Mouse (Mus musculus) adrenal gland, postnatal 36 days (tissue): Measurements from ENCODE around the gene Rnf41. TPM values are rescaled to one million over a fixed set of nuclear protein-coding genes. Genes with fewer than 3 reads are reported as not detected.

Source experiments
- DNase-seq, 2 experiments: peaks; one replicate each; pipeline ENCODE4 v3.0.0; 2021; ENCODE audit warnings: mixed read lengths in 1 of 2
- total RNA-seq, 2 experiments: library from RNA; stranded (reverse); gene quantifications; 2 replicates each; pipeline ENCODE4 v1.2.3; 2021

Gene Rnf41
- total RNA-seq, 2 experiments from 2014 or later, result 44.4 to 45.9 TPM

DNA sequence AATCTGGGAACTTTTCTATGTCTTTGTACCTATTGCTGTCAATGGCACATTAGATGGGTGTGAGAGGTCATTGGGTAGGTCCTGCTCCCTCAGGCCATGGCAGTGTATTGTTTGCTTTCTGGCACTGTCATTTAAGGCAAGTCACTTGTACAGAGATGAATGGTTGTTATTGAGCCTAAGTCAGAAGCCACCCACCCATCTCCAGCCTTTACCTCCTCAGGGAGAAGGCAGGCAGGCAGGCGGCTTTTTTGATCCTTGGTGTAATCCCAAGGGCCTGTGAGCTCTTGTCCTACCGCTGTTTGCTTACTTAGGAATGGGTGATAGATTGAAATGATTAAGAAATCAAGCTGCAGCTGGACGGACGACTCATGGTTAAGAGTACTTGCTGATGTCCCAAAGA is 18.0 kb downstream of the Rnf41 start:
- DNase-seq, result no peak

DNA sequence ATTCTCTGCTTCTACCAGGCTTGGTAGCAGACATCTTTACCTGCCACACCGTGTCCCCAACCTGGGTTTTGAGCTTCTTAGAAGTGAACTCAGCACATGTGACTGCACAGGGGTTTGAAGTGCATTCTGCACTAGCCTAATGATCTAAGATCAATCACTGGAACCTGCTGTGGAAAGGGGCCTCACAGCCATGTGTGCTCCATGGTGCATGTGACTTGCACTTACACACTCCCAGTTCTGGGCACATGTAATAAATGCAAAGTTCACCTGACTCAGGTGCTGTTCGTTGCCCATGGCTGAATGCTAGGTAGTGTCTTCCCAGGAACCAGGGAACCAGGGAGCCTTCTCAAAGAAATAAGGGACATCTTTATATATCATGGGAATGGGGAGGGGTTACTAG is 22.0 kb downstream of the Rnf41 start:
- no peak for DNase-seq

DNA sequence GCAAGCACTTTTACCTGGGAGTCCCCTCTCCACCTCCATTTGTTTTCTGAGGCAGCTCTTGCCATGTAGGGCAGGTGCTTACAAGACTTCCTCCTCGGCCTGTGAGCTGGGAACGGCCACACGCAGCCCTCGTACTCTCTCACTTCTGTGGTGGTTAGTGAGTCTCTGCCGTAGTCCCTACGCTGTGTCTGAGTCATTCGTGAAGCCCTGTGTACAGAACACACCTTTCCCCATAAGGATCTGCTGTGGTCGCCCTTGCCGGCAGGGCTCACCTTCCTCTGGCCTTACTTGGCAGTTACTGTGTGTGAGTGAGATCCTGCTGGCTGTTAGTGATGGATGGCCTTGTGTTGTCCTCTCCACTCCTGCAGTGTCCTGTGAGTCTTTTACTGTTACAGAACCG is 23.2 kb downstream of the Rnf41 start:
- DNase-seq, result no peak

DNA sequence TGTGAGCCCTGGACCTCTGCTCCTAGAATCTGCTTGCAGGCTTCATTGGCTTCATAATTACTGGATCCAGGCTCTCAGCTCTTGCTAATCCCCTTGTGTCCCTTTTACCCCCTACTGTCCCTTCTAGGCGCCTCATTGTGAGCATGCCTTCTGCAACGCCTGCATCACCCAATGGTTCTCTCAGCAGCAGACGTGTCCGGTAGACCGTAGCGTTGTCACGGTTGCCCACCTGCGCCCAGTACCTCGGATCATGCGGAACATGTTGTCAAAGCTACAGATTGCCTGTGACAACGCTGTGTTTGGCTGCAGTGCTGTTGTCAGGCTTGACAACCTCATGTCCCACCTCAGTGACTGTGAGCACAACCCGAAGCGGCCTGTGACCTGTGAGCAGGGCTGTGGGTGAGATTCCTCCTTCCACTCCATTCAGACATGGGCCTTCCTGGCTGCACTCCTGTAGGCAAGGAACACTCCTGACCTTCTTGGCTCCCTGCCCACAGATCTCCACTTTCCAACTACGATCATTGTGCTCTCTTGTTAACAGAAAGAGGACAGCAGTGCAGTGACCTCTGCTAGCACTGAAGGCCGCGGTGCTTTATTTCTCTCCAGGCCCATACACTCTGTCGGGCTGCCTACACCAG is 23.8 kb downstream of the Rnf41 start:
- peak; percentile 83 to 87 for DNase-seq

DNA sequence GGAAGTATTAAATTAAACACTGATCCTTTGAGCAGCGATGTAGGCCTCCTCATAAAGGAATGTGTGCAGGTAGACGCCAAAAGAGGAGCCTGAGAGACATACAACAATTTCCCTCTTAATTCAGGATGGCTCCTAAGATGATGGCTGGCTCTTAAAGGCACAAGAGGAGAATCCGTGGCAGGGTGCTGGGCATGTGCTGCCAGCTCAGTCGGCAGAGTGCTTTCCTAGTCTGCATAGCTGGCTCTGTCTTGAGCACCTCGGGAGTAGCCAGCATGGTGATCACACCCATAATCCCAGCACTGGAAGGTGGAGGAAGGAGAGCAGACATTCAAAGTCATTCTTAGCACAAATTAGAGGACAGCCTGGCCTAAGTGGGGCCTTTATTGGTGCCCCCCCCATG is 24.4 kb downstream of the Rnf41 start:
- no peak for DNase-seq

DNA sequence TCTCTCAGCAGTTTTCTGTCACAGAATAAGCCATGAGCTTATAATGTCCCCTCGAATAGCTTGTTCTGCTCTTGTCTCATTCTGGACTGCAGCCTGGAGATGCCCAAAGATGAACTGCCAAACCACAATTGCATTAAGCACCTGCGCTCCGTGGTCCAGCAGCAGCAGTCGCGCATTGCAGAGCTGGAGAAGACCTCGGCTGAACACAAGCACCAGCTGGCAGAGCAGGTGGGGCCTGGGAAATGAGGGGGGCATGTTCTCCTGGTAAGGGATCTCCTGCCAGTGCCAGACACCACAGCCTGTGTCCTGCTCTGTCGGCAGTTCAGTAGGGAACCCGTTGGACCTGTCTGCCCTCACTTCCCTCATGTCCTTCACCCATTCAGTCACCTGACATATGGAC is 24.9 kb downstream of the Rnf41 start:
- no peak for DNase-seq

GRCm38 (mm10) chr10:128438675-128439279 is 27.3 kb downstream of the Rnf41 start:
- DNase-seq, result no peak

GRCm38 (mm10) chr10:128440407-128440806 is 28.9 kb downstream of the Rnf41 start:
- DNase-seq, result peak in 1 of 2 experiments; percentile 51

DNA sequence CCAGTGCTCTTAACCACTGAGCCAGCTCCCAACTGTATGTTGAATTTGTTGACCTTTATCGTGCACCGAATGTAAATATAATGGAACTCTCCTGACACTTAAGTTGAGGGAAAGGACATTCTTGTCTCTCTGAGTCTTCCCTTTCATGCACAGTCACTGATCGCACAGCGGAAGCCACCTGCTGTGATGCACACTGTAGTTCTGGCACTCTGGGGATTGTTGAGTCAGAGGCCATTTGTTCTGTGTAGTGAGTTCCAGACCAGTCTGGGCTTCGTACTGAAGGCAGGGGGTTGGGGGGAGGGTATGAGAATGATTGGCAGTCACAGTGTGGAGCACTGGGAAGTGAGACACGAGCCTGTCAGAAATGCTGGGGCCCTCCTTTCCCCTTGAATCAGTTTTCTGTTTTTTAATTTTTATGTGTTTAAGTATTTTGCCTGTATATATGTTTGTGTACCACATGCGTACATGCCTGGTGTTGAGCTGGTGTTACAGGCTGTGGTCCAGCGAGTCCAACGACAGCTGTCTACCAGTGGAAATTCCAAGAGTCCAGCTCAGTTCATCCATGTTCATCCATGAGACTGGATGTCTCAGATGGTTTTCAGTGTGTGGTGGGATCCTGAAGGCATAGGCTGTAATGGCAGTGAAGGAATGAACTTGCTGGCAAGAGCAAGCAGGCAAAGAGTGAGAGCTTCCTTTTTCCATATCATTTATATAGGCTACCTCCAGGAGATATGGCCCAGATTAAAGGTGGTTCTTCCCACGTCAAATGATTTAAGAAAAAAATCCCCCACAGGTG is 30.1 kb downstream of the Rnf41 start:
- no peak for DNase-seq

GRCm38 (mm10) chr10:128442718-128443117 is 31.3 kb downstream of the Rnf41 start:
- DNase-seq, result no peak

DNA sequence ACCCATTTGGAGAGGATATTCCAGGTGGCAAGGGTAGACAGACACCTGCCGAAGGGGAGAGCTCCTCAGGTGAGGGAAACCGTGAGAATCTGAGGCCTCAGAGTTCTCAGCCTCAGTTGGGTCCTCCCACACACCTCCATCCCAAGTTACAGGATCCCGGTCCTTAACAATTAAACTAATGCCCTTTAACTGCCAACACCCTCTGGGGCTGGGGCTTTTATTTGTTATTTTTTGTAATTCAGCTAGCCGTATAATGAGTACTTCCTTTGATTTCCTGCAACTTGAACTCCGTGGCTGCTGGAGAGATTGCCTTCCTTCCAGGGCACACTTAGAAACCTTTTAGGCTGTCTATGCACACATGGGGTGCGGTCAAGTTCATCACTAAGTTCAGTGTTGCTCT is 32.9 kb downstream of the Rnf41 start:
- no peak for DNase-seq

- no peak for DNase-seq
These were observed 34.0 kb downstream of the Rnf41 start for GRCm38 (mm10) chr10:128445407-128445806.

DNA sequence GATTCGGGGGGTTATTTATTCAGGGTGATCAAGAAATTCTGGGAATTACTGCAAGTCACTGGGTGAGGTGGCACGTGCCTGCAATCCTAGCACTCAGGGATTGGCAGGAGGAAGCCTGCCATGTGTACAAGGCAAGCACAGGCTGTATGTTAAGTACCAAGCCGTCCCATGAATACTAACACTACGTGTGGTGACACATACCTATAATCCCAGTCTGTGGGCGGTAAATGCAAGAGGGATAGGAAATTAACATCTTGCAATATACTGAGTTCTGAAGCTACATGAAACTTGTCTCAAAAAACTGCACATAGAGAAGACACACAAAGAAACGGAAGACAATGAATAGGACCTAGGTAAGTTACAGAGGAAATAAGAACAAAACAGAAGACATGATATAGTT is 39.6 kb downstream of the Rnf41 start:
- no peak for DNase-seq

GRCm38 (mm10) chr10:128454471-128454870 is 43.0 kb downstream of the Rnf41 start:
- DNase-seq, result no peak

DNA sequence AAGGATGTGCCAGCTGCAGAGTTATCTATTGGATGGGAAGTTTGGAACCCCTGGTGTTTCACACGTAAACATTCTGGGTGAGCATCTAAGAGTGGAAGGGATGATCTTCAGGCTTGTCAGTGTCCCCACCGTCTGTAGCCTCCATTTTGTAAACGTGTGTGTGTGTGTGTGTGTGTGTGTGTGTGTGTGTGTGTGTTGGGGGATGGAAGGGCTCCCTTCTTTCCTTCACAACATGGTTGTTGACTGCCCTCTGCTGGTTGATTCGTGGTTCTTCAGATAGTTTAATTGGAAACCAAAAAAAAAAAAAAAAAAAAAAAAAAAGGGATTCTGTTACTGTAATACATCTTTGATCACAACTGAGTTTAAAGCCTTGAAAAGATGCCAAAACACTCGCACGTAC is 43.8 kb downstream of the Rnf41 start:
- peak; percentile 60 to 78 for DNase-seq

- no peak for DNase-seq
These were observed 46.2 kb downstream of the Rnf41 start for GRCm38 (mm10) chr10:128457676-128458075.

- peak; percentile 90 to 94 for DNase-seq
These were observed 46.9 kb downstream of the Rnf41 start for GRCm38 (mm10) chr10:128458348-128458718.

GRCm38 (mm10) chr10:128458719-128459408 is 47.4 kb downstream of the Rnf41 start, which contains the start of gene Smarcc2:
Smarcc2 (plus strand) TSS chr10:128459248.
- peak; percentile 93 to 95 for DNase-seq

DNA sequence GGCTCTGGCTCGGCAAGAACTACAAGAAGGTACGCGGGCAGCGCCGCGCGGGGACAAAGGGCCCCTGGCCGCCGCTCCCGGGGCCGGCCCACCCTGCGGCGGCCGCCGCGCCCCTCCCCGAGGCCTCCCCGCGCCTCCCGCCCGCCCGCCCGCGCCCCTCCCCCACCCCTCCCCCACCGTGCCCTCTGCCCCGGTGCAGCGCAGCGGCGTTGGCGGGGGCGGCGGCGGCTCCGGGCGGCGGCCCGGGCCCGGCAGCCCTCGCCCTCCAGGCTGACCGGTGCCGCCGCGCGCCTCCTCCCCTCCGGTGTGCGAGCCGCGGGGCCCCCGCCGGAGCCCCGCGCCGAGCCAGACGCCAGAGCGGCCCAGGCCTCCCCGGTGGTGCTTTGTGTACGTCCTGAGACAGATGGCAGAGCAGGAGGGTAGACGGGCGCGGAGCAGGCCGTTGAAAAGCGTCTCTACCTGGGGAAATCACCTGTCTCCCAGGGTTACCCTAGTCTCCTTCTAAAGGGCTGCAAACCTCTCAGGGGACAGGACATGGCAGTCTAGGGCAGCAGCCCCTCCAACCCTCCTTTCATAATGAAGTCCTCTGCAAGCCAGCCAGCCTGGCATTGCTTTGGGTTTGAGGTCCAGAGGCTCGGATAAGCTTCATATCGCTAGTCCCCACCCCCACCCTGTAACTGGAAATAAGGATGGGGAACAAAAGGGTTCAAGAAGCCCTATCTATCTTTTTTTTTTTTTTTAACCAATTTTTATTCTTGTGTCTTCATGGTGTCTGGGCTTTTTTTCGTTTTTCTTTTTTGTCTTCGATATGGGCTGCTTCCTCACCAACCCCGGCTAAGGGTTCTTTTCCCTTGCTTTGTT is 48.2 kb downstream of the Rnf41 start:
- peak; percentile 26 to 57 for DNase-seq

DNA sequence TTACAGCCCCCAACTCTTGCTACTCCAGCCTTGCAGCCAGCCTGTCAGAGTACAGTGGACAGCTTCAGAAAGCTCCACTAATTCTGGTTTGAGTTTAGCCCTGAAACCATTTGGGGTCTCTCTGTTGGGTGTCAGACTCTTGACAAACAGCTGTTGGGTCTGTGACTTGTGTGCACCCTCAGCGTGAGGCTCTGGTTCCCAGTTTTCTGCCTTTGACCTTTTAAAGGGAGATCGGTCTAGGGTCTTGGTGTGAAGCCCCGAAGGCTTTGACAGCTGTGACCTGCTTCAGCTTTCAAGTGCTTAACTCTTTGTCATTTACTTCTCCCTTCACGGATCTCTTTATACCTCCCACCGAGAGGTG is 48.8 kb downstream of the Rnf41 start:
- DNase-seq, result no peak

DNA sequence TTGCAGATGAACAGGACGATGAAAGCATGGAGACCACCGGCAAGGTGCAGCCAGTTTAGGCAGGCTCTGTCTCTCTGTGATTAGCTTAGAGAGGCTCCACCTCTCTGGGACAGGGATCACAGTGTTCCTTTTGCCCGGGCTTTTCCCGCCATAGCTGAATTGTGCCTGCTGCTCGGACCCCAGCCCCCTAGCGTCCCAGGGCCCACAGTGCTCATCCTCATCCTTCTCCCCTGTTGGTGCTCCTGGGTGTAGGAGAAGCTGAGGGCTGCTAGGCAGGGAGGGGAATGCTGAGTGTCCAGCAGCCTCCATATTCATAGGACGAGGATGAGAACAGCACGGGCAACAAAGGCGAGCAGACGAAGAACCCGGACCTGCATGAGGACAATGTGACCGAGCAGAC is 62.9 kb downstream of the Rnf41 start:
- DNase-seq, result no peak

DNA sequence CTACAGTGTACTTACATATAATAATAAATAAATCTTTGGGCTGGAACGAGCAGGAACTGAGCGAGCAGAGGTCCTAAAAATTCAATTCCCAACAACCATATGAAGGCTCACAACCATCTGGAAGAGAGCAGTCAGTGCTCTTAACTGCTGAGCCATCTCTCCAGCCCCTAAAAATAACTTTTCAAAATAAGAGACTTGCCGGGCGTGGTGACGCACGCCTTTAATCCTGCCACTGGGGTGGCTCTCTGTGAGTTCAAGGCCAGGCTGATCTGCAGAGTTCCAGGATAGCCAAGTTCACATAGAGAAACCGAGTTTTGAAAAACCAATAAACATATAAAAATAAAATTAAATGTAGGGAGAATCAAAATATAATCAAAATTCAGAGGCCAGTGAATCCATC is 74.9 kb downstream of the Rnf41 start:
- DNase-seq, result peak; percentile 67 to 68
